8 mouse cellular contexts compared by ENCODE assay signal in genomic region chr1:91540271-91540826, GRCm38 (mm10). TPM values are rescaled to one million over a fixed set of nuclear protein-coding genes. Genes with fewer than 3 reads are reported as not detected.
A peak's percentile ranks its signal among the peaks of the same experiment; 100 is the strongest.
DNase-seq lines count a peak whose midpoint lies in the region; ATAC-seq and TF ChIP-seq lines count a peak whose summit lies in the region.

Gene Asb1, plus strand, starts transcription at chr1:91540544.

- peak within 1 kb of the TSS; percentile 77 for H3K9ac ChIP-seq in MEL (ENCODE audit: control insufficient read depth, low read depth, low read length, poor library complexity, severe bottlenecking)
- peak within 1 kb of the TSS; percentile 73 for H3K9ac ChIP-seq in forebrain, postnatal 0 days
- H3K9ac ChIP-seq in lung, embryonic 15.5 days, result peak within 1 kb of the TSS; percentile 72

- H3K27me3 ChIP-seq in MEL (ENCODE audit: control insufficient read depth in 1 of 2, insufficient read depth in 2 of 2, low read length in 2 of 2), result no peaks in the 10 kb centered on the region
- no peaks in the 10 kb centered on the region for H3K27me3 ChIP-seq in cerebellum, adult 2 months (ENCODE audit: control insufficient read depth, insufficient read depth, low read length)
- no peaks in the 10 kb centered on the region for H3K27me3 ChIP-seq in forebrain, postnatal 0 days (ENCODE audit: insufficient read depth, low read length)
- peaks cover 16% of the 10 kb centered on the region for H3K27me3 ChIP-seq in lung, embryonic 15.5 days

- peak; percentile 86 to 97 for TF ChIP-seq POLR2A in MEL (IDR thresholded peaks at IDR 0.05; ENCODE audit: control insufficient read depth in 1 of 2, insufficient read depth in 1 of 2, low read depth in 1 of 2, low read length in 2 of 2, poor library complexity in 1 of 2)
- peak; percentile 60; the same call in 1 of the 2 replicates for TF ChIP-seq POLR2A in cerebellum, adult 2 months (IDR thresholded peaks at IDR 0.05; ENCODE audit: borderline replicate concordance, insufficient read depth, low read length)

- peaks cover 9 to 39% of the 10 kb centered on the region in 2 experiments for H3K36me3 ChIP-seq in MEL (ENCODE audit: control insufficient read depth in 1 of 2, insufficient read depth in 2 of 2, low read length in 2 of 2)
- peaks cover 13% of the 10 kb centered on the region for H3K36me3 ChIP-seq in forebrain, postnatal 0 days (ENCODE audit: insufficient read depth)
- H3K36me3 ChIP-seq in lung, embryonic 15.5 days, result no peaks in the 10 kb centered on the region

- TF ChIP-seq EP300 in MEL (IDR thresholded peaks at IDR 0.05; ENCODE audit: low read depth in 1 of 2, low read length in 2 of 2), result peak; percentile 29 to 95; a peak in 3 of 4 replicates

- peak; percentile 100 for DNase-seq in MEL (ENCODE audit: low read depth, low spot score)
- DNase-seq in cerebellum, adult 2 months, result peak; percentile 91
- DNase-seq in forebrain, postnatal 0 days, result peak; percentile 94
- peak; percentile 93 for DNase-seq in heart, postnatal 4 days
- peak; percentile 93 to 95 for DNase-seq in layer of hippocampus, adult 8-10 months (ENCODE audit: low spot score in 2 of 2)
- peak; percentile 95 for DNase-seq in ovary, adult 18-20 months (ENCODE audit: low spot score)
- DNase-seq in thymus, postnatal 0 days (ENCODE audit: low spot score), result peak; percentile 90

- no peak for TF ChIP-seq RAD21 in MEL (IDR thresholded peaks at IDR 0.05; ENCODE audit: low read depth, low read length)

- no peak for TF ChIP-seq CTCF in MEL (IDR thresholded peaks at IDR 0.05 in 2 of 3, conservative IDR thresholded peaks at IDR 0.05 in 1 of 3; ENCODE audit: control insufficient read depth in 1 of 3, insufficient read depth in 1 of 3, low read depth in 2 of 3, low read length in 3 of 3, poor library complexity in 1 of 3, severe bottlenecking in 1 of 3)
- TF ChIP-seq CTCF in cerebellum, adult 2 months (IDR thresholded peaks at IDR 0.05; ENCODE audit: borderline replicate concordance, insufficient read depth, low read depth, low read length), result no peak; the same call in 1 of the 2 replicates
- TF ChIP-seq CTCF in forebrain, postnatal 0 days (IDR thresholded peaks at IDR 0.05; ENCODE audit: low read depth), result peak; percentile 50

- under 1% methylated on average over 40 of the region's 41 CpGs for WGBS in cerebellum, adult 2 months
- under 1% methylated on average over 40 of the region's 41 CpGs for WGBS in forebrain, postnatal 0 days
- under 1% methylated on average over 40 of the region's 41 CpGs for WGBS in lung, embryonic 15.5 days

- peaks cover 27 to 37% of the 10 kb centered on the region in 2 experiments for H3K4me1 ChIP-seq in MEL (ENCODE audit: control insufficient read depth in 1 of 2, insufficient read depth in 2 of 2, low read length in 2 of 2)
- peaks cover 5% of the 10 kb centered on the region; the same call in 1 of the 2 replicates for H3K4me1 ChIP-seq in cerebellum, adult 2 months (ENCODE audit: control insufficient read depth, insufficient read depth, low read length)
- peaks cover 12% of the 10 kb centered on the region; the same call in 1 of the 2 replicates for H3K4me1 ChIP-seq in forebrain, postnatal 0 days (ENCODE audit: insufficient read depth)
- H3K4me1 ChIP-seq in lung, embryonic 15.5 days, result peaks cover 20% of the 10 kb centered on the region

- H3K4me3 ChIP-seq in MEL (ENCODE audit: control insufficient read depth in 1 of 2, insufficient read depth in 1 of 2, low read depth in 2 of 2, low read length in 2 of 2), result peak within 1 kb of the TSS; percentile 60 to 93
- peak within 1 kb of the TSS; percentile 66 for H3K4me3 ChIP-seq in cerebellum, adult 2 months (replicated peaks; ENCODE audit: insufficient read depth, low read depth, low read length)
- H3K4me3 ChIP-seq in forebrain, postnatal 0 days (ENCODE audit: low read depth, low read length), result peak within 1 kb of the TSS; percentile 93
- H3K4me3 ChIP-seq in lung, embryonic 15.5 days, result peak within 1 kb of the TSS; percentile 80

- H3K4me2 ChIP-seq in forebrain, postnatal 0 days (ENCODE audit: low read depth), result peak within 1 kb of the TSS; percentile 97
- H3K4me2 ChIP-seq in lung, embryonic 15.5 days, result peak within 1 kb of the TSS; percentile 94

- peak within 1 kb of the TSS; percentile 90 for H3K27ac ChIP-seq in MEL (ENCODE audit: control insufficient read depth, low read depth, low read length)
- no peak within 1 kb of the TSS for H3K27ac ChIP-seq in cerebellum, adult 2 months (ENCODE audit: insufficient read depth, low read length)
- H3K27ac ChIP-seq in forebrain, postnatal 0 days (ENCODE audit: low read depth, low read length), result no peak within 1 kb of the TSS
- no peak within 1 kb of the TSS for H3K27ac ChIP-seq in lung, embryonic 15.5 days

- no peaks in the 10 kb centered on the region for H3K9me3 ChIP-seq in MEL (replicated peaks; ENCODE audit: insufficient read depth, low read length)
- H3K9me3 ChIP-seq in forebrain, postnatal 0 days (ENCODE audit: low read length), result no peaks in the 10 kb centered on the region
- no peaks in the 10 kb centered on the region for H3K9me3 ChIP-seq in lung, embryonic 15.5 days

- peaks cover 25% of the 10 kb centered on the region for H3K79me2 ChIP-seq in MEL (ENCODE audit: control insufficient read depth, insufficient read depth, low read length, poor library complexity)

- ATAC-seq in forebrain, postnatal 0 days, result peak; percentile 97
- ATAC-seq in lung, embryonic 15.5 days (ENCODE audit: borderline replicate concordance, extremely low read depth, low FRiP score, low TSS enrichment), result peak; percentile 98

TF ChIP-seq in MEL, 35 proteins besides CTCF, POLR2A, EP300 and RAD21 (continues in another document):
- TF ChIP-seq HCFC1 (IDR thresholded peaks at IDR 0.05; ENCODE audit: low read depth, low read length) (peak; percentile 88), JUND (IDR thresholded peaks at IDR 0.05; ENCODE audit: low read depth, low read length) (no peak), MAFK (IDR thresholded peaks at IDR 0.05; ENCODE audit: borderline replicate concordance, low read depth, low read length) (no peak), UBTF (IDR thresholded peaks at IDR 0.05; ENCODE audit: borderline replicate concordance, insufficient read depth, low read depth, low read length) (no peak), RCOR1 (IDR thresholded peaks at IDR 0.05; ENCODE audit: low read depth, low read length) (no peak), POLR2AphosphoS2 (IDR thresholded peaks at IDR 0.05; ENCODE audit: low read length) (peak; percentile 98), MEF2A (IDR thresholded peaks at IDR 0.05; ENCODE audit: extremely low read depth, insufficient replicate concordance, low read depth, low read length, poor library complexity, severe bottlenecking) (no peak), TCF12 (IDR thresholded peaks at IDR 0.05; ENCODE audit: low read depth, low read length) (peak; percentile 58; the same call in 1 of the 2 replicates), ZKSCAN1 (IDR thresholded peaks at IDR 0.05; ENCODE audit: low read depth, low read length) (no peak), CHD1 (IDR thresholded peaks at IDR 0.05; ENCODE audit: low read depth, low read length) (no peak), ETS1 (IDR thresholded peaks at IDR 0.05; ENCODE audit: low read depth, low read length) (peak; percentile 83), SIN3A (IDR thresholded peaks at IDR 0.05; ENCODE audit: low read length) (peak; percentile 98), NRF1 (IDR thresholded peaks at IDR 0.05; ENCODE audit: insufficient read depth, low read depth, low read length, poor library complexity, severe bottlenecking) (peak; percentile 3; the same call in 1 of the 2 replicates), GATA1 (IDR thresholded peaks at IDR 0.05; ENCODE audit: low read depth, low read length) (peak; percentile 81), MYC (IDR thresholded peaks at IDR 0.05; ENCODE audit: low read depth, low read length) (no peak), POLR2AphosphoS5 (IDR thresholded peaks at IDR 0.05; ENCODE audit: borderline replicate concordance, low read depth, low read length) (no peak; the same call in 1 of the 2 replicates), CHD2 (IDR thresholded peaks at IDR 0.05; ENCODE audit: low read length) (no peak), NELFE (IDR thresholded peaks at IDR 0.05; ENCODE audit: low read depth, low read length) (peak; percentile 89), MYB (IDR thresholded peaks at IDR 0.05; ENCODE audit: low read depth, low read length) (peak; percentile 96), BHLHE40 (IDR thresholded peaks at IDR 0.05; ENCODE audit: borderline replicate concordance, low read depth, low read length) (no peak), E2F4 (IDR thresholded peaks at IDR 0.05; ENCODE audit: borderline replicate concordance, low read depth, low read length) (no peak; the same call in 1 of the 2 replicates), ZNF384 (IDR thresholded peaks at IDR 0.05; ENCODE audit: low read depth, low read length) (no peak), ELF1 (IDR thresholded peaks at IDR 0.05; ENCODE audit: low read depth, low read length) (peak; percentile 97), MXI1 (IDR thresholded peaks at IDR 0.05; ENCODE audit: low read depth, low read length) (peak; percentile 87), ZC3H11A (IDR thresholded peaks at IDR 0.05; ENCODE audit: low read depth, low read length) (no peak), MAZ (IDR thresholded peaks at IDR 0.05; ENCODE audit: low read depth, low read length) (peak; percentile 97), MAX (IDR thresholded peaks at IDR 0.05; ENCODE audit: low read length) (no peak), USF1 (IDR thresholded peaks at IDR 0.05; ENCODE audit: low read depth, low read length) (peak; percentile 47; the same call in 1 of the 2 replicates), GABPA (IDR thresholded peaks at IDR 0.05; ENCODE audit: low read depth, low read length) (no peak), TAL1 (IDR thresholded peaks at IDR 0.05; ENCODE audit: low read length) (no peak), USF2 (IDR thresholded peaks at IDR 0.05; ENCODE audit: borderline replicate concordance in 1 of 2, insufficient read depth in 1 of 2, low read depth in 1 of 2, low read length in 2 of 2) (no peak)

RNA-seq across cellular contexts. Expression of gene Asb1, which starts in this region (rescaled TPM):
- 38.4 and 41.3 TPM in 2 replicates for total RNA-seq in MEL (2012; rRNA removed)
- polyA plus RNA-seq in MEL (2012; ENCODE audit: insufficient read depth in 1 of 2, insufficient read length in 2 of 2, low read depth in 1 of 2, low replicate concordance in 2 of 2, missing spikeins in 1 of 2), result 10 to 100 TPM in 1 of 2 experiments, not detected in 1; 37.9 TPM
- polyA plus RNA-seq in cerebellum, adult 2 months (2012; rRNA removed), result 17.2 and 20.1 TPM in 2 replicates
- total RNA-seq in forebrain, postnatal 0 days (2014; rRNA removed), result 27.8 and 31.1 TPM in 2 replicates
- polyA plus RNA-seq in forebrain, postnatal 0 days (2015; fragmentation: Nextera tagmentation; extraction: Ambion mirVana), result 5.9 and 8.3 TPM in 2 replicates
- total RNA-seq in heart, postnatal 4 days (2021), result 10 to 100 TPM; 17.5 to 18.2 TPM
- 10 to 100 TPM; 34.7 to 38.2 (median 36.4) TPM for total RNA-seq in layer of hippocampus, adult 8-10 months (2022)
- 5.9 and 6.2 TPM in 2 replicates for polyA plus RNA-seq in lung, embryonic 15.5 days (2015; fragmentation: Nextera tagmentation; extraction: Ambion mirVana)
- 4.0 and 4.3 TPM in 2 replicates for polyA plus RNA-seq in thymus, postnatal 0 days (2015; fragmentation: Nextera tagmentation; extraction: Ambion mirVana)
